ENCODE assay signal across 13 mouse cellular contexts in genomic region chr12:32454794-32455193, GRCm38 (mm10).
DNase-seq lines count a peak whose midpoint lies in the region; ATAC-seq lines count a peak whose summit lies in the region.
"Had no signal": no experiment of that assay in that cellular context is flagged by ENCODE, and none has a peak within 500 bp of the region (broad histone marks: within the 10 kb centered on the region; RNA-seq: fewer than 3 reads in every experiment).

No protein-coding gene starts in this region.

- no peak overlapping the region for H3K4me2 ChIP-seq in hindbrain, embryonic 14.5 days (replicated peaks)
- H3K4me2 ChIP-seq in midbrain, embryonic 14.5 days (ENCODE audit: low read length), result no peak overlapping the region
- no peak overlapping the region for H3K4me2 ChIP-seq in midbrain, embryonic 16.5 days (ENCODE audit: low read length)
- H3K4me2 ChIP-seq: liver, embryonic 13.5 days; neural tube, embryonic 12.5 days had no signal

- no peaks in the 10 kb centered on the region for H3K27me3 ChIP-seq in hindbrain, embryonic 14.5 days (ENCODE audit: control insufficient read depth, insufficient read depth, low read length)
- H3K27me3 ChIP-seq in hindbrain, embryonic 10.5 days (ENCODE audit: insufficient read depth, poor library complexity, severe bottlenecking), result no peaks in the 10 kb centered on the region
- H3K27me3 ChIP-seq in midbrain, embryonic 14.5 days (ENCODE audit: control insufficient read depth, insufficient read depth, low read length), result no peaks in the 10 kb centered on the region
- no peaks in the 10 kb centered on the region for H3K27me3 ChIP-seq in midbrain, embryonic 16.5 days (ENCODE audit: control insufficient read depth, insufficient read depth, low read depth, low read length)
- H3K27me3 ChIP-seq: liver, embryonic 13.5 days; neural tube, embryonic 12.5 days had no signal

- no peaks in the 10 kb centered on the region for H3K9me3 ChIP-seq in hindbrain, embryonic 14.5 days (ENCODE audit: control insufficient read depth, low read length)
- no peaks in the 10 kb centered on the region for H3K9me3 ChIP-seq in hindbrain, embryonic 10.5 days
- no peaks in the 10 kb centered on the region for H3K9me3 ChIP-seq in midbrain, embryonic 14.5 days (ENCODE audit: control insufficient read depth, low read length)
- no peaks in the 10 kb centered on the region for H3K9me3 ChIP-seq in midbrain, embryonic 16.5 days (replicated peaks; ENCODE audit: control insufficient read depth, low read length, poor library complexity, severe bottlenecking)
- H3K9me3 ChIP-seq: liver, embryonic 13.5 days; midbrain, embryonic 10.5 days; neural tube, embryonic 12.5 days had no signal

- no peak for ATAC-seq in hindbrain, embryonic 14.5 days (ENCODE audit: low FRiP score)
- no peak for ATAC-seq in midbrain, embryonic 14.5 days (ENCODE audit: low FRiP score, low TSS enrichment)
- ATAC-seq in midbrain, embryonic 16.5 days, result no peak

- no peaks in the 10 kb centered on the region for H3K36me3 ChIP-seq in hindbrain, embryonic 14.5 days (replicated peaks; ENCODE audit: control insufficient read depth, insufficient read depth)
- no peaks in the 10 kb centered on the region for H3K36me3 ChIP-seq in hindbrain, embryonic 10.5 days
- H3K36me3 ChIP-seq in midbrain, embryonic 14.5 days (ENCODE audit: control insufficient read depth, insufficient read depth, low read length), result no peaks in the 10 kb centered on the region
- H3K36me3 ChIP-seq in midbrain, embryonic 16.5 days (ENCODE audit: control insufficient read depth, insufficient read depth, low read length), result no peaks in the 10 kb centered on the region
- H3K36me3 ChIP-seq: liver, embryonic 13.5 days; midbrain, embryonic 10.5 days; neural tube, embryonic 12.5 days had no signal

- no peak overlapping the region for H3K4me3 ChIP-seq in hindbrain, embryonic 14.5 days (replicated peaks; ENCODE audit: low read length)
- H3K4me3 ChIP-seq in hindbrain, embryonic 10.5 days, result no peak overlapping the region
- H3K4me3 ChIP-seq in midbrain, embryonic 14.5 days (replicated peaks; ENCODE audit: low read depth, low read length), result no peak overlapping the region
- no peak overlapping the region for H3K4me3 ChIP-seq in midbrain, embryonic 16.5 days (ENCODE audit: low read depth, low read length)
- H3K4me3 ChIP-seq: left cerebral cortex, adult 2 months; liver, embryonic 13.5 days; midbrain, embryonic 10.5 days; neural tube, embryonic 12.5 days had no signal

- H3K9ac ChIP-seq in hindbrain, embryonic 14.5 days, result no peak overlapping the region
- no peak overlapping the region for H3K9ac ChIP-seq in midbrain, embryonic 14.5 days (replicated peaks; ENCODE audit: low read length)
- no peak overlapping the region for H3K9ac ChIP-seq in midbrain, embryonic 16.5 days (ENCODE audit: low read depth, low read length)
- H3K9ac ChIP-seq: liver, embryonic 13.5 days; neural tube, embryonic 12.5 days had no signal

- no peak overlapping the region for H3K27ac ChIP-seq in hindbrain, embryonic 14.5 days
- H3K27ac ChIP-seq in hindbrain, embryonic 10.5 days, result no peak overlapping the region
- H3K27ac ChIP-seq in midbrain, embryonic 14.5 days (replicated peaks; ENCODE audit: low read depth, low read length), result no peak overlapping the region
- no peak overlapping the region for H3K27ac ChIP-seq in midbrain, embryonic 16.5 days (ENCODE audit: low read length)
- H3K27ac ChIP-seq: left cerebral cortex, adult 2 months; liver, embryonic 13.5 days; midbrain, embryonic 10.5 days; neural tube, embryonic 12.5 days had no signal

- H3K4me1 ChIP-seq in hindbrain, embryonic 14.5 days (replicated peaks; ENCODE audit: control insufficient read depth, insufficient read depth, low read length), result no peaks in the 10 kb centered on the region
- H3K4me1 ChIP-seq in hindbrain, embryonic 10.5 days (replicated peaks), result no peaks in the 10 kb centered on the region
- H3K4me1 ChIP-seq in midbrain, embryonic 14.5 days (ENCODE audit: control insufficient read depth, insufficient read depth, low read length), result no peaks in the 10 kb centered on the region
- H3K4me1 ChIP-seq in midbrain, embryonic 16.5 days (ENCODE audit: control insufficient read depth, insufficient read depth, low read length), result no peaks in the 10 kb centered on the region
- H3K4me1 ChIP-seq: liver, embryonic 13.5 days; midbrain, embryonic 10.5 days; neural tube, embryonic 12.5 days had no signal

- peak; percentile 10 for DNase-seq in cerebellum, adult 9-10 months
- DNase-seq in cerebellum, adult 18-20 months, result no peak
- DNase-seq in hindbrain, embryonic 14.5 days (ENCODE audit: low spot score), result peak; percentile 44
- DNase-seq in hindbrain, embryonic 10.5 days (ENCODE audit: low spot score), result no peak
- peak; percentile 20 for DNase-seq in midbrain, embryonic 14.5 days
- DNase-seq in telencephalon, adult 2 months (ENCODE audit: low read depth, low spot score), result peak; percentile 34
- DNase-seq in thymus, postnatal 25 days, result no peak
- DNase-seq: B cell, adult 2 months; liver, embryonic 13.5 days had no signal

Comparison
In these comparisons a context has a peak if more than half of its experiments do, and no peak if none do; other contexts are left out.
1. DNase-seq: peak in cerebellum, adult 9-10 months (single experiment), hindbrain, embryonic 14.5 days (single experiment), midbrain, embryonic 14.5 days (single experiment) and telencephalon, adult 2 months (single experiment); none in cerebellum, adult 18-20 months (0 of 2), hindbrain, embryonic 10.5 days (single experiment) and thymus, postnatal 25 days (single experiment).